Mouse (Mus musculus) macrophage (primary cell): Measurements from ENCODE around the gene Tenm2. TPM values are rescaled to one million over a fixed set of nuclear protein-coding genes. Genes with fewer than 3 reads are reported as not detected.

Experiments used
- H3K27ac ChIP-seq: fragments of 350-480 bp; formaldehyde crosslinking; 2 replicates; pipeline ENCODE4 v1.9.0; 2021
- H3K36me3 ChIP-seq: fragments of 350-480 bp; formaldehyde crosslinking; 2 replicates; pipeline ENCODE4 v1.9.0; 2021; ENCODE audit errors: inconsistent target
- H3K4me3 ChIP-seq: fragments of 350-480 bp; formaldehyde crosslinking; 2 replicates; pipeline ENCODE4 v1.9.0; 2021; ENCODE audit errors: inconsistent target
- H3K79me2 ChIP-seq: fragments of 350-480 bp; formaldehyde crosslinking; 2 replicates; pipeline ENCODE4 v1.9.0; 2021; ENCODE audit errors: inconsistent target
- WGBS: methylation state at CpG from one replicate; pipeline ENCODE4 v1.1.7; 2026; ENCODE audit warnings: inconsistent platforms; ENCODE audit not compliant: missing documents; 5-methylcytosine and 5-hydroxymethylcytosine counted together
- polyA plus RNA-seq: library from polyadenylated mRNA; stranded (reverse); fragments of 250-400 nt; gene quantifications from 3 replicates; pipeline ENCODE4 v1.2.4, GENCODE M21; 2018; ENCODE audit warnings: inconsistent platforms

Tenm2 gene
- polyA plus RNA-seq, 1 experiment from 2014 or later: not detected

GRCm38 (mm10) chr11:36052598-36052997 lies 1183.2 kb downstream of the Tenm2 start:
- no peak overlapping the region for H3K4me3 ChIP-seq
- 71% methylated on average over 2 of the region's 2 CpGs for WGBS

GRCm38 (mm10) chr11:36052091-36052490 lies 1183.7 kb downstream of the Tenm2 start:
- Histone ChIP-seq H3K79me2 (no peaks in the 10 kb centered on the region), H3K4me3 (no peak overlapping the region), H3K36me3 (no peaks in the 10 kb centered on the region), H3K27ac (no peak overlapping the region)
- WGBS: 83% methylated on average over 1 of the region's 1 CpGs

More at GRCm38 (mm10) chr11:36052598-36052997, 1183.2 kb downstream of the Tenm2 start:
- Histone ChIP-seq H3K36me3 (no peaks in the 10 kb centered on the region), H3K27ac (no peak overlapping the region), H3K79me2 (no peaks in the 10 kb centered on the region)

- Histone ChIP-seq H3K79me2 (no peaks in the 10 kb centered on the region), H3K4me3 (no peak overlapping the region), H3K36me3 (no peaks in the 10 kb centered on the region), H3K27ac (no peak overlapping the region)
- WGBS: 58% methylated on average over 5 of the region's 5 CpGs
Observed at GRCm38 (mm10) chr11:36049547-36049946, 1186.2 kb downstream of the Tenm2 start.

GRCm38 (mm10) chr11:36045681-36046276 lies 1190.0 kb downstream of the Tenm2 start:
- WGBS: 7% methylated on average over 13 of the region's 13 CpGs
- Histone ChIP-seq H3K36me3 (no peaks in the 10 kb centered on the region), H3K79me2 (no peaks in the 10 kb centered on the region), H3K4me3 (no peak overlapping the region), H3K27ac (no peak overlapping the region)

GRCm38 (mm10) chr11:36041411-36041810 lies 1194.4 kb downstream of the Tenm2 start:
- no peak overlapping the region for H3K27ac ChIP-seq
- H3K4me3 ChIP-seq: no peak overlapping the region
- H3K36me3 ChIP-seq: no peaks in the 10 kb centered on the region
- H3K79me2 ChIP-seq: no peaks in the 10 kb centered on the region
- WGBS: 76% methylated on average over 13 of the region's 13 CpGs

GRCm38 (mm10) chr11:36040508-36041233 lies 1195.1 kb downstream of the Tenm2 start:
- Histone ChIP-seq H3K79me2 (no peaks in the 10 kb centered on the region), H3K27ac (no peak overlapping the region), H3K4me3 (no peak overlapping the region), H3K36me3 (no peaks in the 10 kb centered on the region)
- WGBS: 85% methylated on average over 10 of the region's 10 CpGs

GRCm38 (mm10) chr11:36039825-36040224 lies 1195.9 kb downstream of the Tenm2 start:
- Histone ChIP-seq H3K79me2 (no peaks in the 10 kb centered on the region), H3K27ac (no peak overlapping the region), H3K36me3 (no peaks in the 10 kb centered on the region), H3K4me3 (no peak overlapping the region)
- WGBS: 92% methylated on average over 10 of the region's 10 CpGs

GRCm38 (mm10) chr11:36038386-36038785 lies 1197.4 kb downstream of the Tenm2 start:
- Histone ChIP-seq H3K4me3 (no peak overlapping the region), H3K36me3 (no peaks in the 10 kb centered on the region), H3K27ac (no peak overlapping the region), H3K79me2 (no peaks in the 10 kb centered on the region)
- 84% methylated on average over 3 of the region's 3 CpGs for WGBS

GRCm38 (mm10) chr11:36037311-36037710 lies 1198.5 kb downstream of the Tenm2 start:
- 88% methylated on average over 4 of the region's 4 CpGs for WGBS
- Histone ChIP-seq H3K79me2 (no peaks in the 10 kb centered on the region), H3K36me3 (no peaks in the 10 kb centered on the region), H3K27ac (no peak overlapping the region), H3K4me3 (no peak overlapping the region)

GRCm38 (mm10) chr11:36036061-36036695 lies 1199.6 kb downstream of the Tenm2 start:
- Histone ChIP-seq H3K79me2 (no peaks in the 10 kb centered on the region), H3K36me3 (no peaks in the 10 kb centered on the region), H3K4me3 (no peak overlapping the region), H3K27ac (no peak overlapping the region)
- 27% methylated on average over 7 of the region's 7 CpGs for WGBS

GRCm38 (mm10) chr11:36031751-36032150 lies 1204.0 kb downstream of the Tenm2 start:
- Histone ChIP-seq H3K27ac (no peak overlapping the region), H3K79me2 (no peaks in the 10 kb centered on the region), H3K4me3 (no peak overlapping the region), H3K36me3 (no peaks in the 10 kb centered on the region)
- WGBS: 37% methylated on average over 9 of the region's 9 CpGs

GRCm38 (mm10) chr11:36020009-36020408 lies 1215.8 kb downstream of the Tenm2 start:
- 55% methylated on average over 3 of the region's 3 CpGs for WGBS
- H3K4me3 ChIP-seq: no peak overlapping the region
- H3K36me3 ChIP-seq: no peaks in the 10 kb centered on the region
- H3K79me2 ChIP-seq: no peaks in the 10 kb centered on the region
- no peak overlapping the region for H3K27ac ChIP-seq

GRCm38 (mm10) chr11:36013179-36013578 lies 1222.6 kb downstream of the Tenm2 start:
- H3K36me3 ChIP-seq: no peaks in the 10 kb centered on the region
- 66% methylated on average over 4 of the region's 4 CpGs for WGBS
- no peaks in the 10 kb centered on the region for H3K79me2 ChIP-seq
- H3K4me3 ChIP-seq: no peak overlapping the region
- no peak overlapping the region for H3K27ac ChIP-seq

GRCm38 (mm10) chr11:36009281-36010208 lies 1226.2 kb downstream of the Tenm2 start:
- WGBS: 86% methylated on average over 11 of the region's 11 CpGs
- Histone ChIP-seq H3K4me3 (no peak overlapping the region), H3K79me2 (no peaks in the 10 kb centered on the region), H3K36me3 (no peaks in the 10 kb centered on the region), H3K27ac (no peak overlapping the region)
